Mouse (Mus musculus) liver, postnatal 0 days (tissue): ENCODE data around the gene Npat. TPM values are rescaled to one million over a fixed set of nuclear protein-coding genes. Genes with fewer than 3 reads are reported as not detected.

Experiments used
- ATAC-seq: fragments of 200-750 bp; cut with Nextera tagmentation; 2 replicates; pipeline ENCODE4 v1.8.0; 2017; ENCODE audit warnings: mild to moderate bottlenecking, moderate library complexity
- DNase-seq: peaks from one replicate; pipeline ENCODE4 v3.0.0-alpha.2; 2016
- H3K27ac ChIP-seq: fragments of 300-500 bp; sonication (generic); 2 replicates; pipeline ENCODE4 v1.5.1; 2014; ENCODE audit warnings: antibody characterized with exemption, moderate library complexity, mild to moderate bottlenecking, low read depth
- H3K27me3 ChIP-seq: fragments of 300-500 bp; sonication (generic); 2 replicates; pipeline ENCODE4 v1.6.1; 2014; ENCODE audit warnings: low read length, control low read depth, mixed read lengths; ENCODE audit not compliant: insufficient read depth
- H3K36me3 ChIP-seq: fragments of 300-500 bp; sonication (generic); replicated peaks from 2 replicates; pipeline ENCODE4 v1.6.1; 2014; ENCODE audit warnings: mild to moderate bottlenecking, control low read depth, low read length, moderate library complexity, mixed read lengths; ENCODE audit not compliant: insufficient read depth
- H3K4me1 ChIP-seq: fragments of 300-500 bp; sonication (generic); 2 replicates; pipeline ENCODE4 v1.6.1; 2014; ENCODE audit warnings: antibody characterized with exemption, mild to moderate bottlenecking, control low read depth; ENCODE audit not compliant: insufficient read depth
- H3K4me2 ChIP-seq: fragments of 300-500 bp; sonication (generic); 2 replicates; pipeline ENCODE4 v1.6.1; 2014; ENCODE audit warnings: low read depth, mild to moderate bottlenecking, low read length, moderate library complexity, mixed read lengths
- H3K4me3 ChIP-seq: fragments of 300-500 bp; sonication (generic); 2 replicates; pipeline ENCODE4 v1.5.1; 2014; ENCODE audit warnings: low read depth, low read length
- H3K9ac ChIP-seq: fragments of 300-500 bp; sonication (generic); replicated peaks from 2 replicates; pipeline ENCODE4 v1.6.1; 2014; ENCODE audit warnings: mild to moderate bottlenecking, moderate library complexity
- H3K9me3 ChIP-seq: fragments of 300-500 bp; sonication (generic); 2 replicates; pipeline ENCODE4 v1.6.1; 2016; ENCODE audit warnings: mild to moderate bottlenecking, control low read depth, low read length, mixed read lengths
- CTCF ChIP-seq: sonication (generic); IDR thresholded peaks from 2 replicates; pipeline ENCODE4 v1.5.1; 2016; ENCODE audit warnings: antibody characterized with exemption, low read depth
- EP300 ChIP-seq: IDR thresholded peaks from 2 replicates; pipeline ENCODE4 v1.6.1; 2016; ENCODE audit warnings: antibody characterized with exemption, low read depth, mild to moderate bottlenecking
- WGBS: fragments of 180-500 bp; shearing (Covaris S2); extraction: QIAGEN DNeasy Blood & Tissue Kit; methylation state at CpG from one replicate; pipeline ENCODE4 v1.1.7; 2014; ENCODE audit not compliant: insufficient replicate concordance; 5-methylcytosine and 5-hydroxymethylcytosine counted together
- polyA plus RNA-seq: library from polyadenylated mRNA; unstranded; fragments of >200 nt; fragmentation: Nextera tagmentation; extraction: Ambion mirVana; gene quantifications from 2 replicates; pipeline ENCODE4 v1.2.1, GENCODE M21; 2015

Gene Npat
- polyA plus RNA-seq, 1 experiment from 2014 or later, result 3.9 TPM

DNA sequence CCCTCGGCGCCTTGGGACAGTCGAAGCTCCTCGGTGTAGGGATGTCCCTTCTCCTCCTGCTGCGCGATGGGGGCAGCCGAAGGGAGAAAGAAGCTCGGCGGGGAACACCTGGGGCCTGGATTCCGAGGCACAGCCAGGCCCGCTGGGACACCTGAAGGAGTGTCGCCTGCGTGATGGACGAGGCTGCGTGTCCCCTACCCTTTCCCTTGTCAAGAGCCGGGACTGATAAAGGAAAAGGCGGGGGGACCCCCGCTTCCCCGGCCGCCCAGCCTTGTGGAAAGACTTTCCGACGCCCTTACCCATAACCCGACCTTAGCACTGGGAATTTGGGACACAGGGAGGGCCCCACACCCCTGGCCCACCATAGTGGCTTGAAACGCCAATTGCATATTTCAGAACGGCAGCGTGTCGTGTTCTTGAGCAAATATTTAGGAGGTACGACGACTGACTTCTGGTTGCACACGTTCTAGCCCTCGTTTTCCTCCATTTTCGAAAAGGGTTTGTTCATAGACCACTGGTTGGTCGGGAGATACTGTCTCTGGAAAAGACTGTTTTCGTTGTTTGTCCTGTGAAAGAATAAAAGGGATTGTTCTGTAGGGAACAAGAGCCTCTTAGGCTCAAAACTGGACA, 604 bp downstream of the Npat start:
- Histone ChIP-seq H3K4me1 (peaks cover 11% of the 10 kb centered on the region), H3K9me3 (no peaks in the 10 kb centered on the region), H3K27ac (peak overlapping the region; percentile 94), H3K36me3 (0 out of 2 replicates have a peak, but pooled peaks cover 4% of the 10 kb centered on the region), H3K4me3 (peak overlapping the region; percentile 89), H3K4me2 (peak overlapping the region; percentile 99), H3K9ac (peak overlapping the region; percentile 93), H3K27me3 (no peaks in the 10 kb centered on the region)
- DNase-seq (peak; percentile 61), ATAC-seq (peak; percentile 31)
- TF ChIP-seq CTCF (no peak), EP300 (no peak)
- WGBS, result under 1% methylated on average over 32 of the region's 34 CpGs

DNA sequence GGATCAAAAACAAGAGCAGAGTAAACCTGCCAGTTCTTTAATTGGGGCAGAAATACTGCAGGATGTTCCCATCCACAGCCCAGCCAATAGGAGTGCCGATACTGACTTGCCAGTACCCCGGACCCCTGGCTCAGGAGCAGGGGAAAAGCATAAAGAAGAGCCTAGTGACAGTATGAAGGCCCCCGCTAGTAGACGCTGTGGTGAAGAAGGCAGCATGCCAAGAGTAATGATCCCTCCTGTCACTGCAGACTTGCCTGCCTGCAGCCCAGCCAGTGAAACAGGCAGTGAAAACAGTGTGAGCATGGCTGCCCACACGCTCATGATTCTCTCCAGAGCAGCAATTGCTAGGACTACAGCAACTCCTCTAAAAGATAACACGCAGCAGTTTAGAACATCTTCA, 33.8 kb downstream of the Npat start:
- Histone ChIP-seq H3K27me3 (no peaks in the 10 kb centered on the region), H3K9me3 (no peaks in the 10 kb centered on the region), H3K36me3 (peaks cover 64% of the 10 kb centered on the region), H3K4me3 (no peak overlapping the region), H3K4me1 (no peaks in the 10 kb centered on the region), H3K27ac (no peak overlapping the region), H3K9ac (no peak overlapping the region), H3K4me2 (no peak overlapping the region)
- no peak for TF ChIP-seq EP300
- no peak for TF ChIP-seq CTCF
- WGBS, result 84% methylated on average over 6 of the region's 6 CpGs
- ATAC-seq, result no peak
- no peak for DNase-seq

DNA sequence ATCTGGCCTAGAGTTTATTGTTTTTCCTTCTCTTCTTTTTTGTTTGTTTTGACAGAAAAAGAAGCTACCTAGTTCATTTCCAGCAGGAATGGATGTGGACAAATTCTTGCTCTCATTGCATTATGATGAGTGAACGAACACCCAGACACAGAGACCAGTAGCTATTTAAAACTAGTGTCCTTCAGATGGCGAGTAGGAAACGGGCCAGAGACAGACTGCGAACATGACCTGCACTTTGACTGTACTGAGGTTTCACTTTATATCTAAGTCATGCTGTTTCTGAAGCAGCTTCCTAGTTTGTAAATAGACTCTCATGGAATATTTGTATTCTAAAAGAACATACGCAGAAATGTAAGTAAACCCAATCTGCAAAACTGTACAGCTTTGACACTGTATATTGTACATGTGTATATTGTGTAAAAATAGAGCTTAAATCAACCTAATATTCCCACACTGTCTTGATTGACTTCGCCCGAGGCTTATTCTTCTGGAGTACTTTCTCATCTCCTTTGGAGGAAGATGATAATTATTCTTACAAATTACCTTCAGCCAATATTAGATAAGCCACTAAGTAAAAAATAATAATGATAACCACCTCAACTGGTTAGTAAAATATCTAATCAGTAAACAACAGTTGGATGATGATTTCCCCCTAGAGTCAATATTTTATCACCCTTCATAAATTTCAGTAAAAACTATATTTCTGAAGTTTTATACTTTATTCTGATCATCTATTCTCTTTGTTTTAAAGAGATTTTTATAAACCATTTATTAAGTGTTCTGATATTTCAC, 35.9 kb downstream of the Npat start:
- Histone ChIP-seq H3K36me3 (peaks cover 59% of the 10 kb centered on the region), H3K9me3 (no peaks in the 10 kb centered on the region), H3K4me3 (no peak overlapping the region), H3K4me1 (no peaks in the 10 kb centered on the region), H3K9ac (no peak overlapping the region), H3K4me2 (no peak overlapping the region), H3K27me3 (no peaks in the 10 kb centered on the region), H3K27ac (no peak overlapping the region)
- 81% methylated on average over 7 of the region's 7 CpGs for WGBS
- TF ChIP-seq CTCF, result no peak
- TF ChIP-seq EP300, result no peak
- ATAC-seq (no peak), DNase-seq (no peak)

DNA sequence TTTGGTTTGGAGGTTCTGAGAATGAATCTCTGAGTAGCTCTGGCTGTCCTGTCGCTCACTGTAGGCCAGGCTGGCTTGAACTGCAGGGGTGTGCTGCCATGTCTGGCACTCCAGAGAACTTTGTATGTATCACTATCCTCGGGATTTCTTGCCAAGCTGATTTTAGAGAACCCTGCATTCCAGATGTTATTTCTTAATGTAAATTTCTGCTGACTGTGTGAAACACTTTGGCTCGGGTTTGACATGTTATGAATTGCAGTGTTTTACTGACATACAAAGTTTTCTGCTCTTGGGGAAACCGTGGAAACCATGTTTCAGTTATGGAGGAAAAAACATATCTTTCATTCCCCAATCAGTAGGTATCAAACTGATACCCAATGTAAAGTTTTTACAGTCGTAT, 38.9 kb downstream of the Npat start:
- Histone ChIP-seq H3K4me1 (no peaks in the 10 kb centered on the region), H3K27me3 (no peaks in the 10 kb centered on the region), H3K4me3 (no peak overlapping the region), H3K4me2 (no peak overlapping the region), H3K9ac (no peak overlapping the region), H3K9me3 (no peaks in the 10 kb centered on the region), H3K27ac (no peak overlapping the region), H3K36me3 (peaks cover 50% of the 10 kb centered on the region)
- no peak for ATAC-seq
- no peak for DNase-seq
- 88% methylated on average over 5 of the region's 5 CpGs for whole genome bisulfite sequencing
- no peak for TF ChIP-seq CTCF

DNA sequence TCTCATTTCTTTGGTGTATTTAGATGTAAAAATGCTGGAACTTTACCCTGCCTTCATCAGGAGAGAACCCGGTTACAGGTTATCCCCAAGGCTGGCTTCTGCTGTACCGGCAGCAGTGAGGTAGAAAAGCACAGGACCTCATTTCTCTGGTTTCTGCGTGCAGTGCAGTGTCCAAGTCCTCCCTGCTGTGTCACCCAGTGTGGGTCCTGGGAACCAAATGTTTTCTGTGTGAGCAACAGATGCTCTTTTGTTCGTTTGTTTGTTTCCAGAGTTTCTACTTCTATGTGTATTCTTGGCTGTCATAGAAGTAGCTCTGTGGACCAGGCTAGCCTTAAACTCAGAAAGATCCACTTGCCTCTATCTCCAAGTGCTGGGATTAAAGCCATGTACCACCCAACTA, 45.0 kb downstream of the Npat start:
- Histone ChIP-seq H3K27ac (no peak overlapping the region), H3K4me3 (no peak overlapping the region), H3K36me3 (peaks cover 65% of the 10 kb centered on the region), H3K9me3 (no peaks in the 10 kb centered on the region), H3K4me2 (no peak overlapping the region), H3K27me3 (no peaks in the 10 kb centered on the region), H3K9ac (no peak overlapping the region), H3K4me1 (no peaks in the 10 kb centered on the region)
- no peak for TF ChIP-seq CTCF
- TF ChIP-seq EP300, result no peak
- ATAC-seq (no peak), DNase-seq (no peak)
- 90% methylated on average over 4 of the region's 4 CpGs for WGBS

DNA sequence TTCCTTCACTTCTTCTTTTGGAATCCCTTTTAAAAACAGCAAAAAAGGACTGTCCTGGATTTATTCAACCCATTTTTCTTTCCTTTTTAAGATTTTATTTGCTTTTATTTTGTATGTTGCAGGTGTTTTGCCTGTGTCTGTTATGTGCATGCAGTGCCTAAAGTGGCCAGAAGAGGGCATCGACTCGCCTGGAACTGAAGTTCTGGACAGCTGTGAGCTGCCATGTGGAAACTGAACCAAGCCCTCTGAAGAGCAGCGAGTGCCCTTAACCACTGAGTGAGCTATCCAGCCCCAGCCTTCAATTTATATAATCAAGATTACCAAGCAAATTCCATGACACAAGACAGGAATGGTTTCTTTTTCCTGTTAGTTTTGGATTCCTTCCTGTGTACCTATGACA, 57.9 kb downstream of the Npat start:
- Histone ChIP-seq H3K27ac (no peak overlapping the region), H3K9me3 (no peaks in the 10 kb centered on the region), H3K27me3 (no peaks in the 10 kb centered on the region), H3K4me3 (no peak overlapping the region), H3K9ac (no peak overlapping the region), H3K36me3 (peaks cover 33% of the 10 kb centered on the region), H3K4me1 (no peaks in the 10 kb centered on the region; the same call in 1 of the 2 replicates), H3K4me2 (no peak overlapping the region)
- peak; percentile 84 for DNase-seq
- 8% methylated on average over 3 of the region's 3 CpGs for WGBS
- TF ChIP-seq EP300 (no peak), CTCF (peak; percentile 91)
- peak; percentile 66 for ATAC-seq
